Mouse (Mus musculus): ENCODE measurements at regions not wholly inside any gene's neighbourhood (a gene's known extent, or its start where the extent isn't known, plus 50 kb on each side); places are given as distances from the start of the nearest gene placed in this dataset.
A peak's percentile ranks its signal among the peaks of the same experiment; 100 is the strongest.

GRCm38 (mm10) chr7:70660162-70660561, 293.6 kb upstream of the Nr2f2 start:
- no peak for DNase-seq (ENCODE audit: extremely low read depth, insufficient read length, low spot score)

GRCm38 (mm10) chr7:70649760-70650377, 283.3 kb upstream of the Nr2f2 start:
- no peak for DNase-seq (ENCODE audit: extremely low read depth, insufficient read length, low spot score)

- no peak for DNase-seq (ENCODE audit: extremely low read depth, insufficient read length, low spot score)
These were observed 280.3 kb upstream of the Nr2f2 start for GRCm38 (mm10) chr7:70646801-70647200.

- DNase-seq (ENCODE audit: extremely low read depth, insufficient read length, low spot score) = no peak
These were observed 277.3 kb upstream of the Nr2f2 start for GRCm38 (mm10) chr7:70643694-70644301.

- DNase-seq (ENCODE audit: extremely low read depth, insufficient read length, low spot score) = no peak
These were observed 276.5 kb upstream of the Nr2f2 start for GRCm38 (mm10) chr7:70643055-70643454.

GRCm38 (mm10) chr7:70641217-70641616, 274.7 kb upstream of the Nr2f2 start:
- DNase-seq (ENCODE audit: extremely low read depth, insufficient read length, low spot score) = no peak

GRCm38 (mm10) chr7:70640574-70640973, 274.0 kb upstream of the Nr2f2 start:
- DNase-seq (ENCODE audit: extremely low read depth, insufficient read length, low spot score) = no peak

- no peak for DNase-seq (ENCODE audit: extremely low read depth, insufficient read length, low spot score)
These were observed 271.6 kb upstream of the Nr2f2 start for GRCm38 (mm10) chr7:70638161-70638560.

- peak; percentile 57 for DNase-seq (ENCODE audit: extremely low read depth, insufficient read length, low spot score)
These were observed 267.5 kb upstream of the Nr2f2 start for GRCm38 (mm10) chr7:70634016-70634415.

- peak; percentile 58 for DNase-seq (ENCODE audit: extremely low read depth, insufficient read length, low spot score)
These were observed 267.0 kb upstream of the Nr2f2 start for GRCm38 (mm10) chr7:70633577-70633976.

GRCm38 (mm10) chr7:70625643-70626231, 259.2 kb upstream of the Nr2f2 start:
- DNase-seq (ENCODE audit: extremely low read depth, insufficient read length, low spot score) = no peak

- no peak for DNase-seq (ENCODE audit: extremely low read depth, insufficient read length, low spot score)
These were observed 258.4 kb upstream of the Nr2f2 start for GRCm38 (mm10) chr7:70624727-70625642.

- no peak for DNase-seq (ENCODE audit: extremely low read depth, insufficient read length, low spot score)
These were observed 257.6 kb upstream of the Nr2f2 start for GRCm38 (mm10) chr7:70624031-70624726.

GRCm38 (mm10) chr7:70619400-70619799, 252.9 kb upstream of the Nr2f2 start:
- DNase-seq (ENCODE audit: extremely low read depth, insufficient read length, low spot score) = no peak

- DNase-seq (ENCODE audit: extremely low read depth, insufficient read length, low spot score) = no peak
These were observed 251.7 kb upstream of the Nr2f2 start for GRCm38 (mm10) chr7:70618270-70618669.

- DNase-seq (ENCODE audit: extremely low read depth, insufficient read length, low spot score) = no peak
These were observed 240.0 kb upstream of the Nr2f2 start for GRCm38 (mm10) chr7:70606511-70606910.

GRCm38 (mm10) chr7:70604471-70605174, 238.1 kb upstream of the Nr2f2 start:
- no peak for DNase-seq (ENCODE audit: extremely low read depth, insufficient read length, low spot score)

GRCm38 (mm10) chr7:70593027-70593426, 226.5 kb upstream of the Nr2f2 start:
- no peak for DNase-seq (ENCODE audit: extremely low read depth, insufficient read length, low spot score)

GRCm38 (mm10) chr7:70591361-70592256, 225.1 kb upstream of the Nr2f2 start:
- no peak for DNase-seq (ENCODE audit: extremely low read depth, insufficient read length, low spot score)

Measured in 3134 (cell line).